Mouse (Mus musculus) heart, adult 2 months (tissue): ENCODE measurements around the gene Cfi.

Source experiments
- CTCF ChIP-seq: fragments of 200-600 bp; IDR thresholded peaks from 2 replicates; pipeline ENCODE4 v1.8.1; 2022; ENCODE audit warnings: antibody characterized with exemption, mild to moderate bottlenecking, moderate library complexity
- POLR2A ChIP-seq: fragments of 200-500 bp; IDR thresholded peaks from 2 replicates; pipeline ENCODE4 v1.6.1; 2011; ENCODE audit warnings: mild to moderate bottlenecking, low read depth, low read length, control low read depth; ENCODE audit not compliant: insufficient read depth

- TF ChIP-seq CTCF (no peak), POLR2A (no peak)
Observed at GRCm38 (mm10) chr3:129903369-129903768, 67.7 kb downstream of the Cfi start.
